Mouse (Mus musculus) lung, adult 2 months (tissue): ENCODE measurements around the gene Galr3. TPM values are rescaled to one million over a fixed set of nuclear protein-coding genes. Genes with fewer than 3 reads are reported as not detected.
"Not testable (repeated sequence)": the region's sequence is repeated elsewhere in the genome, so short reads cannot be mapped to it uniquely, and the experiment has no call there.

ENCODE experiments used
- DNase-seq: peaks from one replicate; pipeline ENCODE4 v3.0.0; 2022
- H3K4me1 ChIP-seq: fragments of 200-500 bp; 2 replicates; pipeline ENCODE4 v1.6.1; 2011; ENCODE audit warnings: low read length; ENCODE audit not compliant: control insufficient read depth, insufficient read depth
- H3K4me3 ChIP-seq: fragments of 200-500 bp; replicated peaks from 2 replicates; pipeline ENCODE3; 2011; ENCODE audit warnings: low read depth, mild to moderate bottlenecking, control low read depth, low read length; ENCODE audit errors: extremely low read depth
- CTCF ChIP-seq: fragments of 200-500 bp; IDR thresholded peaks from 2 replicates; pipeline ENCODE4 v1.5.1; 2011; ENCODE audit warnings: mild to moderate bottlenecking, low read length, control low read depth; ENCODE audit not compliant: insufficient read depth
- POLR2A ChIP-seq: fragments of 200-500 bp; IDR thresholded peaks from 2 replicates; pipeline ENCODE4 v1.6.1; 2011; ENCODE audit warnings: low read depth, mild to moderate bottlenecking, control low read depth, low read length, borderline replicate concordance; ENCODE audit errors: extremely low read depth
- WGBS: fragments of 180-500 bp; shearing (Covaris S2); methylation state at CpG from one replicate; pipeline ENCODE4 v1.1.7; 2018; 5-methylcytosine and 5-hydroxymethylcytosine counted together
- polyA plus RNA-seq: library from polyadenylated mRNA; depleted of rRNA; stranded (reverse); fragments of >200 nt; gene quantifications from 2 replicates; pipeline ENCODE4 v1.2.3, GENCODE M21; 2012

The Galr3 gene
- polyA plus RNA-seq, 1 experiment: 1.3 TPM

- no peak for TF ChIP-seq POLR2A
- no peak for TF ChIP-seq CTCF
- H3K4me1 ChIP-seq: peaks cover 5% of the 10 kb centered on the region; the same call in 1 of the 2 replicates
- DNase-seq: no peak
- 81% methylated on average over 1 of the region's 1 CpGs for WGBS
- no peak overlapping the region for H3K4me3 ChIP-seq
Measured at GRCm38 (mm10) chr15:79023366-79023765, 18.3 kb upstream of the Galr3 start.

DNA sequence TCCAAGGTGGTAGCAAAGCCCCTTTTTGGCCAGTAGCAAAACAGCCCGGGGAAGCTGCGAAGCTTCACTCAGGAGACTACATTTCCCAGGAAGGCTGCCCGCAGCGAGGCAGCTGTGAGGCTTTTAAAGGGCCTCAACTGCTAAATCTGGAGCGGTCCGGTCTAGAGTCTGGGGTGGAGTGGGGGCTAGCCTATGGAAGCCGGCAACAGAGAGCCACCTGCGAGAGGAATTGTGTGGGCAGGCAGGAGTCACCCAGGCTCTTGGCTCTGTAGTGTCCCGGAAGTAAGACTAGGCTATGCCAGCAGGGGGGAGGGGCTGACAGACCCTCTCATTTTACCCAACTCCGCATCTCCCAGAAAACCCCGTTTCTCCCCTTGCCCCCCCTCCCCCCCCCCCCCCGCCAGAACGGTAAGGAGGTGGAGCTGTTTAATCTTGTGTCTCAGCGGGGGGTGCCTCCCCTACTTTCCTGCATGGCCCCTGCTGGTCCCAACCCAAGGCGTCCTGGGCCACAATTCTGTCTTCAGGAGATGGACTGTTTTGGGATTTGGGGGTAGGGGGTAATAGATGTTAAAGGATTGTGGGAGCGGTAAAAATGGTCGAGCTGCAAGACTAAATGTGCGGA lies 15.9 kb upstream of the Galr3 start:
- no peak overlapping the region for H3K4me3 ChIP-seq
- TF ChIP-seq POLR2A: no peak
- TF ChIP-seq CTCF: no peak
- peaks cover 15% of the 10 kb centered on the region for H3K4me1 ChIP-seq
- DNase-seq: no peak
- WGBS: 20% methylated on average over 18 of the region's 18 CpGs

DNA sequence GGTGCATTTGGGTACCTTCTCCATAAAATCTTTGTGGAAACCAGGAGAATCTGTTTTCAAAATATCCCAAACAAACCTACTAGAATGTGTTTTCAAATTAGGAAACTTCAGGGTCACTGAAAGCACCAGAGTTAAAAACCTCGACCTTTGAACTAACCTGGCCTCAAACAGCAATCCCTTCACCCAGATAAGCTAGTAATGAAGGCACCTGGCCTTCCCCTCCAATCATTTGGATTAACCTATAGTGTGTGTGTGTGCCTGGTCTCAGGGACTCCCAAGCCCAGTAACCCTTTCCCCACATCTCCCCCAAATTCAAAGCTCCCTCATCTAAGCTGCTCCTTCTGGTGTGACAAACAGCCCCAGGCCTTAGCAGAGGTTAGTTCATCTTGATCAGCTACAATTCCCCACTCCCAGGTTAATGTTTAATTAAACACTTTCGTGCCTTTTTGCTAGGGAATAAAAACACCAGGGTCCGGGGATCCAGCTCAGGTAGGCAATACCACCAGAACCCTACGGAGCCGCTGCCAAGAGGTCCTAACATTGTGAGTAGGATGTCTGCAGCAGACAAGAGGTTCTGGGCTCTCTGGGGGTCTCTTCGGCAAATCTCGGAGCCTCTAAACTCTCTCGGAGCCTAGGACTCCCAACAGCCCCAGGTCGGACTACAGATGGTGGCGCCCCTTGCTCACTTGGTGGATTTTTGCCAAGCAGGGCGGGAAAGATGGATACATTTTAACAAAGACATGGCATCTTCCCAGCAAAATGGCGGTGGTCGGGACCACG lies 15.0 kb upstream of the Galr3 start:
- Histone ChIP-seq H3K4me1 (peaks cover 17% of the 10 kb centered on the region), H3K4me3 (no peak overlapping the region)
- 57% methylated on average over 14 of the region's 14 CpGs for WGBS
- TF ChIP-seq POLR2A: no peak
- no peak for DNase-seq

- Histone ChIP-seq H3K4me3 (peak overlapping the region; percentile 81), H3K4me1 (peaks cover 17% of the 10 kb centered on the region)
- TF ChIP-seq CTCF (no peak), POLR2A (no peak)
- WGBS: 7% methylated on average over 46 of the region's 46 CpGs
- DNase-seq: no peak
Measured at GRCm38 (mm10) chr15:79027291-79028205, 14.1 kb upstream of the Galr3 start.

- TF ChIP-seq CTCF (no peak), POLR2A (peak; percentile 91)
- Histone ChIP-seq H3K4me3 (peak within 1 kb of the TSS; percentile 81), H3K4me1 (peaks cover 17% of the 10 kb centered on the region)
- under 1% methylated on average over 58 of the region's 58 CpGs for WGBS
- DNase-seq: peak; percentile 93
Measured at GRCm38 (mm10) chr15:79028237-79028738, 13.4 kb upstream of the Galr3 start, which contains the start of gene H1f0. TSS of gene H1f0 (plus strand) at chr15:79028450.

DNA sequence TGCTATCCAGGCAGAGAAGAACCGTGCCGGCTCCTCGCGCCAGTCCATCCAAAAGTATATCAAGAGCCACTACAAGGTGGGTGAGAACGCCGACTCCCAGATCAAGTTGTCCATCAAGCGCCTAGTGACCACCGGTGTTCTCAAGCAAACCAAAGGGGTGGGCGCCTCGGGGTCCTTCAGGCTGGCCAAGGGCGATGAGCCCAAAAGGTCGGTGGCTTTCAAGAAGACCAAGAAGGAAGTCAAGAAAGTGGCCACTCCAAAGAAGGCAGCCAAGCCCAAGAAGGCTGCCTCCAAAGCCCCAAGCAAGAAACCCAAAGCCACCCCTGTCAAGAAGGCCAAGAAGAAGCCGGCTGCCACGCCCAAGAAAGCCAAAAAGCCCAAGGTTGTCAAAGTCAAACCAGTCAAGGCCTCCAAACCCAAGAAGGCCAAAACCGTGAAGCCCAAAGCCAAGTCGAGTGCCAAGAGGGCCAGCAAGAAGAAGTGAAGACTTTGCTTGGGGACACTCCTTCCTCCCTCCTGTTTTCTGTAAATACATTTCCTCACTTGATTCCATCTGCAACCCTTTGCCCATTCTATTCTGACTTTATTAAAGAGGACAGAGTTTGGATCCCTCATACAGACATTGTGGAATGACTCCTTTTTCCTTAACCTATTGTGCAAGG lies 12.7 kb upstream of the Galr3 start:
- Histone ChIP-seq H3K4me3 (peak overlapping the region; percentile 81), H3K4me1 (peaks cover 17% of the 10 kb centered on the region)
- TF ChIP-seq CTCF (no peak), POLR2A (peak; percentile 26; the same call in 1 of the 2 replicates)
- no peak for DNase-seq
- WGBS: 10% methylated on average over 16 of the region's 16 CpGs

- TF ChIP-seq CTCF: no peak
- TF ChIP-seq POLR2A: no peak
- H3K4me3 ChIP-seq: peak overlapping the region; percentile 81
- 3% methylated on average over 11 of the region's 11 CpGs for WGBS
- DNase-seq: no peak
- peaks cover 17% of the 10 kb centered on the region for H3K4me1 ChIP-seq
Measured at GRCm38 (mm10) chr15:79029519-79030241, 12.0 kb upstream of the Galr3 start.

GRCm38 (mm10) chr15:79030551-79031435 lies 10.9 kb upstream of the Galr3 start:
- TF ChIP-seq CTCF (no peak), POLR2A (peak; percentile 67; the same call in 1 of the 2 replicates)
- H3K4me1 ChIP-seq: peaks cover 17% of the 10 kb centered on the region

DNA sequence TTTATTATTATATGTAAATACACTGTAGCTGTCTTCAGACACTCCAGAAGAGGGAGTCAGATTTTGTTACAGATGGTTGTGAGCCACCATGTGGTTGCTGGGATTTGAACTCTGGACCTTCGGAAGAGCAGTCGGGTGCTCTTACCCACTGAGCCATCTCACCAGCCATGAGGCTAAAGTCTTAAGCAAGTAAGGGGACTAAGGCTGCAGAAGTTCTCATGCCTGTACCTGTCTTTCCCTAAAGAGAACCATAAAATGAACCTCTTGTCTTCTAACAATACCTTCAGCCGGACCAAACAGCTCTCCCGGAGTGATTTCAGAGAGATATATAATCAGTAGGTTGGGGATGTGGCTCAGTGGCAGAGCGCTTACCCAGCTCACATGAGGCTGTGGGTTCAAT lies 9.8 kb upstream of the Galr3 start:
- 80% methylated on average over 5 of the region's 5 CpGs for WGBS
- DNase-seq, H3K4me3 ChIP-seq: not testable (repeated sequence)
- H3K4me1 ChIP-seq: peaks cover 17% of the 10 kb centered on the region

More at GRCm38 (mm10) chr15:79030551-79031435, 10.9 kb upstream of the Galr3 start:
- DNase-seq: peak; percentile 87
- H3K4me3 ChIP-seq: peak overlapping the region; percentile 85
- 2% methylated on average over 52 of the region's 52 CpGs for WGBS
